Mouse (Mus musculus) MEL (cell line): Measurements from ENCODE around the gene Serpinb13. TPM values are rescaled to one million over a fixed set of nuclear protein-coding genes. Genes with fewer than 3 reads are reported as not detected.

Experiments
- DNase-seq: peaks from one replicate; pipeline ENCODE4 v3.0.0; 2011; ENCODE audit warnings: low read depth, low spot score
- H3K27ac ChIP-seq: 2 replicates; pipeline ENCODE4 v1.5.1; 2012; ENCODE audit warnings: low read depth, mild to moderate bottlenecking, control low read depth, low read length, moderate library complexity; ENCODE audit not compliant: control insufficient read depth
- H3K27me3 ChIP-seq, 2 experiments: fragments of 150-350 bp in 1 of 2; sonication (generic) in 1 of 2; 2 replicates each; pipeline ENCODE4 v1.6.1; 2012; ENCODE audit warnings: low read length in 2 of 2, mild to moderate bottlenecking in 2 of 2, improper control_type of control experiment in 1 of 2, moderate library complexity in 1 of 2; ENCODE audit not compliant: insufficient read depth in 2 of 2, control insufficient read depth in 1 of 2
- H3K36me3 ChIP-seq, 2 experiments: 2 replicates each; pipeline ENCODE4 v1.6.1; 2012 to 2014; ENCODE audit warnings: low read length in 2 of 2, improper control_type of control experiment in 1 of 2, inconsistent platforms in 1 of 2, mild to moderate bottlenecking in 1 of 2; ENCODE audit not compliant: insufficient read depth in 2 of 2, control insufficient read depth in 1 of 2
- H3K4me1 ChIP-seq, 2 experiments: fragments of 150-350 bp in 1 of 2; sonication (generic) in 1 of 2; 2 replicates each; pipeline ENCODE4 v1.6.1; 2012; ENCODE audit warnings: low read length in 2 of 2, improper control_type of control experiment in 1 of 2, mild to moderate bottlenecking in 1 of 2; ENCODE audit not compliant: insufficient read depth in 2 of 2, control insufficient read depth in 1 of 2
- H3K4me3 ChIP-seq, 2 experiments: fragments of 150-350 bp in 1 of 2; sonication (generic) in 1 of 2; 2 replicates each; pipeline ENCODE4 v1.5.1; 2012; ENCODE audit warnings: low read depth in 2 of 2, low read length in 2 of 2, mild to moderate bottlenecking in 2 of 2, moderate library complexity in 2 of 2, control low read depth in 1 of 2, improper control_type of control experiment in 1 of 2; ENCODE audit not compliant: control insufficient read depth in 1 of 2, insufficient read depth in 1 of 2
- H3K79me2 ChIP-seq: 2 replicates; pipeline ENCODE4 v1.6.1; 2012; ENCODE audit warnings: mild to moderate bottlenecking, low read length, moderate library complexity; ENCODE audit not compliant: control insufficient read depth, poor library complexity, insufficient read depth
- H3K9ac ChIP-seq: 2 replicates; pipeline ENCODE4 v1.6.1; 2012; ENCODE audit warnings: low read depth, mild to moderate bottlenecking, control low read depth, low read length, moderate library complexity; ENCODE audit not compliant: control insufficient read depth, poor library complexity, severe bottlenecking
- H3K9me3 ChIP-seq: fragments of 150-350 bp; sonication (generic); replicated peaks from 2 replicates; pipeline ENCODE4 v1.6.1; 2012; ENCODE audit warnings: mild to moderate bottlenecking, low read length, improper control_type of control experiment, moderate library complexity; ENCODE audit not compliant: insufficient read depth
- CHD2 ChIP-seq: IDR thresholded peaks from 2 replicates; pipeline ENCODE4 v1.6.1; 2011; ENCODE audit warnings: low read length, improper control_type of control experiment
- CTCF ChIP-seq, 3 experiments: IDR thresholded peaks in 2 of 3; conservative IDR thresholded peaks in 1 of 3; 2 replicates each; pipeline ENCODE4 v1.5.1; 2011 to 2012; ENCODE audit warnings: low read length in 3 of 3, low read depth in 2 of 3, mild to moderate bottlenecking in 2 of 3, improper control_type of control experiment in 1 of 3, inconsistent platforms in 1 of 3, mixed read lengths in 1 of 3, moderate library complexity in 1 of 3; ENCODE audit not compliant: control insufficient read depth in 1 of 3, insufficient read depth in 1 of 3, poor library complexity in 1 of 3, severe bottlenecking in 1 of 3
- GATA1 ChIP-seq: IDR thresholded peaks from 2 replicates; pipeline ENCODE4 v1.6.1; 2011; ENCODE audit warnings: low read depth, low read length, improper control_type of control experiment
- MAFK ChIP-seq: IDR thresholded peaks from 2 replicates; pipeline ENCODE4 v1.6.1; 2011; ENCODE audit warnings: low read depth, mild to moderate bottlenecking, low read length, improper control_type of control experiment, borderline replicate concordance
- MAX ChIP-seq: IDR thresholded peaks from 2 replicates; pipeline ENCODE4 v1.6.1; 2011; ENCODE audit warnings: low read length, improper control_type of control experiment
- MAZ ChIP-seq: IDR thresholded peaks from 2 replicates; pipeline ENCODE4 v1.6.1; 2012; ENCODE audit warnings: low read depth, mild to moderate bottlenecking, inconsistent platforms, low read length, improper control_type of control experiment
- NELFE ChIP-seq: IDR thresholded peaks from 2 replicates; pipeline ENCODE4 v1.6.1; 2011; ENCODE audit warnings: low read depth, low read length, improper control_type of control experiment
- NRF1 ChIP-seq: IDR thresholded peaks from 2 replicates; pipeline ENCODE4 v1.6.1; 2014; ENCODE audit warnings: low read depth, mild to moderate bottlenecking, inconsistent platforms, low read length, improper control_type of control experiment, moderate library complexity; ENCODE audit not compliant: poor library complexity, insufficient read depth, severe bottlenecking
- POLR2AphosphoS2 ChIP-seq: IDR thresholded peaks from 2 replicates; pipeline ENCODE4 v1.6.1; 2011; ENCODE audit warnings: low read length, improper control_type of control experiment
- RAD21 ChIP-seq: IDR thresholded peaks from 2 replicates; pipeline ENCODE4 v1.6.1; 2011; ENCODE audit warnings: mild to moderate bottlenecking, low read depth, low read length, improper control_type of control experiment
- SIN3A ChIP-seq: IDR thresholded peaks from 2 replicates; pipeline ENCODE4 v1.6.1; 2012; ENCODE audit warnings: low read length, improper control_type of control experiment, inconsistent platforms
- SMC3 ChIP-seq: IDR thresholded peaks from 2 replicates; pipeline ENCODE4 v1.6.1; 2011; ENCODE audit warnings: low read depth, low read length, improper control_type of control experiment
- UBTF ChIP-seq: IDR thresholded peaks from 2 replicates; pipeline ENCODE4 v1.6.1; 2012; ENCODE audit warnings: low read depth, mild to moderate bottlenecking, inconsistent platforms, low read length, improper control_type of control experiment, moderate library complexity, borderline replicate concordance; ENCODE audit not compliant: insufficient read depth
- USF1 ChIP-seq: IDR thresholded peaks from 2 replicates; pipeline ENCODE4 v1.6.1; 2014; ENCODE audit warnings: low read depth, mild to moderate bottlenecking, inconsistent platforms, low read length, improper control_type of control experiment, moderate library complexity
- USF2 ChIP-seq, 2 experiments: IDR thresholded peaks; 2 replicates each; pipeline ENCODE4 v1.6.1; 2011 to 2012; ENCODE audit warnings: improper control_type of control experiment in 2 of 2, low read length in 2 of 2, borderline replicate concordance in 1 of 2, inconsistent platforms in 1 of 2, low read depth in 1 of 2, mild to moderate bottlenecking in 1 of 2; ENCODE audit not compliant: insufficient read depth in 1 of 2
- ZC3H11A ChIP-seq: IDR thresholded peaks from 2 replicates; pipeline ENCODE4 v1.6.1; 2012; ENCODE audit warnings: low read depth, mild to moderate bottlenecking, inconsistent platforms, low read length, improper control_type of control experiment
- polyA plus RNA-seq, 2 experiments: library from polyadenylated mRNA; stranded (reverse) in 1 of 2; unstranded in 1 of 2; fragments of >175 nt in 1 of 2; fragments of >200 nt in 1 of 2; gene quantifications; 2 replicates each; pipeline versions ENCODE4 v1.2.1 to v1.2.4; 2012; ENCODE audit warnings: low replicate concordance in 2 of 2, low read depth in 1 of 2; ENCODE audit not compliant: insufficient read length in 2 of 2, insufficient read depth in 1 of 2, missing spikeins in 1 of 2
- total RNA-seq: library from RNA; depleted of rRNA; stranded (reverse); fragments of 300-350 nt; gene quantifications from 2 replicates; pipeline ENCODE4 v1.2.3, GENCODE M21; 2012

Gene Serpinb13
- total and polyA plus RNA-seq, 3 experiments, result not detected

DNA sequence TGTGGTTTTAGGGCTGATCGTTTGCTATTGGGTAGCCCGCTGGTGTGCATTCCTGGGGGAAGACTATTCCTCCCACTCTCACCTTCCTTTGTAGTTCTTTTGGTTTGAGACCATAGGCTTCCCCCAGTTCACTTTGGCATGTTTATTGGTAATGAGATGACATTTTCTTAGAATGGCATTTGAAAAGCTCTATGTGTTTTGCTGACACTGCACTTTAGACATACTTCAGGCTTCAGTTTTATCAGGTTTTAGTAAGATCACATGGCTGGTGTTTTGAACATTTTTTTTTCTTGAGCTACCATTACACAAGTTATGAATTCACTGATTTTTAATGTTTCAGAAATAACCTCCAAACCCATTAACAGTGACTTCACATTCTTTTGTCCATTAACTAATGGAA, 21.0 kb downstream of the Serpinb13 start:
- no peaks in the 10 kb centered on the region for H3K9me3 ChIP-seq
- no peaks in the 10 kb centered on the region for H3K79me2 ChIP-seq

DNA sequence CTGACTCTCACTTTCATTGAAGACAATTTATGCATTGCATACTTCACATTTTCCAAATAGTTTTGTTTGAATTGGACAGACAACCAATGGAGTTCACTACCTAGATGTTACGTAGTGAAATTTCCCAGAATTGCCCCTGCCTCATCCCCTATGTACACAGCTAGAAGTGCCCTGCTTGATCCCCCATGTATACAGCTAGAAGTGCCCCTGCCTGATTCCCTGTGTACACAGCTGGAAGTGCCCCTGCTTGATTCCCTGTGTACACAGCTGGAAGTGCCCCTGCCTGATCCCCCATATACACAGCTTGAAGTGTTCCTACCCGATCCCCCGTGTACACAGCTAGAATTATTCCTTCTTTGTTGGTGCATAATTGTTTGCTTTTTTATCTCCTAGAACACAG, 25.5 kb downstream of the Serpinb13 start:
- no peaks in the 10 kb centered on the region for H3K9me3 ChIP-seq
- TF ChIP-seq UBTF (no peak), MAX (no peak), CHD2 (no peak), MAFK (no peak), MAZ (no peak), NRF1 (no peak), GATA1 (no peak), USF2 (IDR thresholded peaks at IDR 0.05; ENCODE audit: borderline replicate concordance in 1 of 2, insufficient read depth in 1 of 2, low read depth in 1 of 2, low read length in 2 of 2) (no peak), POLR2AphosphoS2 (no peak)
- no peak for DNase-seq
- no peak overlapping the region for H3K27ac ChIP-seq
- H3K79me2 ChIP-seq, result no peaks in the 10 kb centered on the region
- no peak overlapping the region for H3K9ac ChIP-seq
- H3K4me1 ChIP-seq, result no peaks in the 10 kb centered on the region
- no peak overlapping the region for H3K4me3 ChIP-seq
- no peaks in the 10 kb centered on the region for H3K36me3 ChIP-seq
- H3K27me3 ChIP-seq, result peaks cover 0 to 4% of the 10 kb centered on the region in 2 experiments; a peak in 3 of 4 replicates

More for the DNA sequence above, 21.0 kb downstream of the Serpinb13 start:
- Histone ChIP-seq H3K9ac (no peak overlapping the region), H3K4me1 (no peaks in the 10 kb centered on the region), H3K27ac (no peak overlapping the region), H3K4me3 (no peak overlapping the region), H3K36me3 (no peaks in the 10 kb centered on the region), H3K27me3 (peaks cover 0 to 8% of the 10 kb centered on the region in 2 experiments)
- DNase-seq, result no peak
- TF ChIP-seq MAFK (peak; percentile 83), CHD2 (no peak)

DNA sequence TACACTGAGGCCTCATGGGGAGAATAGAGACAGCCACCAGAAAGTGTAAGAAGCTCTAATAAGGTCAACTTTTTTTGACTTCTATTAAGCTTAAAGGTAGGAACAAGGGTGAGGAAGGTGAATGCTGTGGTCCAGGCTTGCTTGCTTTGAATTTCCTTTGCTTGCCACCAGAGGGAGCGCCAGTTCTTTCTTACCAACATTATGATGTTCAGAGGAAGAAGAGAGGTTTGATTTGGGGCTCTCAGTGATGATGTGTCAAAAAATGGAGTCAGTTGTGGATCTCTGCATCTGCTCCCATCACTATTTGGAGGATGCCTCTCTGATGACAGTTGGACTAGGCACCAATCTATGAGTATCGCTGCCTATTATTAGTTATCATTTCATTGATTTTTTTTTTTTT, 33.7 kb downstream of the Serpinb13 start:
- no peak overlapping the region for H3K27ac ChIP-seq
- TF ChIP-seq ZC3H11A, result peak; percentile 72
- TF ChIP-seq USF1, result no peak
- TF ChIP-seq NELFE, result no peak
- TF ChIP-seq CTCF (IDR thresholded peaks at IDR 0.05 in 2 of 3, conservative IDR thresholded peaks at IDR 0.05 in 1 of 3; ENCODE audit: control insufficient read depth in 1 of 3, insufficient read depth in 1 of 3, low read depth in 2 of 3, low read length in 3 of 3, poor library complexity in 1 of 3, severe bottlenecking in 1 of 3), result peak; percentile 72 to 84 (median 72)
- no peak for TF ChIP-seq POLR2AphosphoS2
- TF ChIP-seq SMC3, result peak; percentile 85
- TF ChIP-seq RAD21, result peak; percentile 84
- TF ChIP-seq SIN3A, result no peak
- no peak overlapping the region for H3K9ac ChIP-seq
- H3K9me3 ChIP-seq, result no peaks in the 10 kb centered on the region
- no peak overlapping the region for H3K4me3 ChIP-seq
- H3K4me1 ChIP-seq, result no peaks in the 10 kb centered on the region
- peak; percentile 62 for DNase-seq
- H3K36me3 ChIP-seq, result no peaks in the 10 kb centered on the region
- H3K79me2 ChIP-seq, result no peaks in the 10 kb centered on the region
- H3K27me3 ChIP-seq, result no peaks in the 10 kb centered on the region
